Mouse (Mus musculus) megakaryocyte, adult 5-6 weeks (primary cell): ENCODE data around the gene Gm12830. TPM values are rescaled to one million over a fixed set of nuclear protein-coding genes. Genes with fewer than 3 reads are reported as not detected.

Source experiments
- total RNA-seq, 2 experiments: library from RNA; stranded (forward) in 1 of 2; stranded (reverse) in 1 of 2; fragments of 153-499, 151-499 nt in 1 of 2; fragments of 221-1000, 200-1000 nt in 1 of 2; gene quantifications; 2 replicates each; pipeline versions ENCODE4 v1.2.3 to v1.2.4; 2015 to 2017

Gene Gm12830
- total RNA-seq, 2 experiments from 2014 or later = not detected

Other genes with a start within 250 kb of the Gm12830 start
- gene Foxd2, start 87.2 kb downstream of the Gm12830 start, total RNA-seq (2015) = 0.42 and 0.66 TPM in 2 replicates
- gene Foxd2, start 87.2 kb downstream of the Gm12830 start, total RNA-seq (2017) = 0.66 and 0.77 TPM in 2 replicates
- not detected in 2 replicates for gene Foxe3, start 104.3 kb downstream of the Gm12830 start, total RNA-seq (2015)
- not detected in 2 replicates for gene Foxe3, start 104.3 kb downstream of the Gm12830 start, total RNA-seq (2017)
- 93.3 and 118 TPM in 2 replicates for gene Cmpk1, start 165.5 kb downstream of the Gm12830 start, total RNA-seq (2015)
- 253 and 262 TPM in 2 replicates for gene Cmpk1, start 165.5 kb downstream of the Gm12830 start, total RNA-seq (2017)
- 36.2 and 37.6 TPM in 2 replicates for gene Stil, start 178.4 kb downstream of the Gm12830 start, total RNA-seq (2015)
- 13.9 and 16.7 TPM in 2 replicates for gene Stil, start 178.4 kb downstream of the Gm12830 start, total RNA-seq (2017)
- gene Tal1, start 234.7 kb downstream of the Gm12830 start, total RNA-seq (2015) = 2.2 and 3.8 TPM in 2 replicates
- gene Tal1, start 234.7 kb downstream of the Gm12830 start, total RNA-seq (2017) = 1.8 and 2.6 TPM in 2 replicates